Mouse (Mus musculus) lung, adult 2 months (tissue): ENCODE results near the gene Akr1a1.

ENCODE experiments used
- CTCF ChIP-seq: fragments of 200-500 bp; IDR thresholded peaks from 2 replicates; pipeline ENCODE4 v1.5.1; 2011; ENCODE audit warnings: mild to moderate bottlenecking, low read length, control low read depth; ENCODE audit not compliant: insufficient read depth
- POLR2A ChIP-seq: fragments of 200-500 bp; IDR thresholded peaks from 2 replicates; pipeline ENCODE4 v1.6.1; 2011; ENCODE audit warnings: low read depth, mild to moderate bottlenecking, control low read depth, low read length, borderline replicate concordance; ENCODE audit errors: extremely low read depth

DNA sequence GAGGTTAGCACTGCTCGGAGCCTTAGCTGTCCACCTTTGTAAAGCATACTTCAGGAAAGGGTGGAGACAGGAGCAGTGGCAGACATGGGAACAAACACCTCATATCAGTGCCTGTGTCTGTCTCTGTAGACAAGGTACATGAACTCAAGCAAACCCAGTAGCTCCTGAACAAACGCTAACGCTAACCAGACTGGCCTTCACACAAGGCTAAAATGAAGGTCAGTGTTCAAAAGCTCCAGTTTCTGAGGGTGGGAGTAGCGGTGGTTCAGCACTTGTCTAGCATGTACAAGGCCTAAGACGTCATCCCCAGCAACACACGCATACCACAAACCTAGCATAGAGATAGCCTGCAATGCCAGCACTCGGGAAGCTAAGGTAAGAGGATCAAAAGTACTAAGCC lies 5.9 kb downstream of the Akr1a1 start:
- no peak for TF ChIP-seq POLR2A
- TF ChIP-seq CTCF = no peak
